In genomic region chr6:89359192-89359591, GRCm38 (mm10) we compare ENCODE assay signal across 11 mouse cellular contexts. TPM values are rescaled to one million over a fixed set of nuclear protein-coding genes. Genes with fewer than 3 reads are reported as not detected.
DNase-seq lines count a peak whose midpoint lies in the region; ATAC-seq and TF ChIP-seq lines count a peak whose summit lies in the region.
"Had no signal": no experiment of that assay in that cellular context is flagged by ENCODE, and none has a peak within 500 bp of the region (broad histone marks: within the 10 kb centered on the region; RNA-seq: fewer than 3 reads in every experiment).

No protein-coding gene starts in this region.

- no peak overlapping the region for H3K4me3 ChIP-seq in heart, embryonic 12.5 days
- no peak overlapping the region for H3K4me3 ChIP-seq in stomach, embryonic 14.5 days (ENCODE audit: low read depth, low read length)
- H3K4me3 ChIP-seq in stomach, postnatal 0 days (ENCODE audit: low read depth, low read length): no peak overlapping the region
- peak overlapping the region; percentile 86 for H3K4me3 ChIP-seq in hindbrain, embryonic 15.5 days
- H3K4me3 ChIP-seq in stomach, embryonic 16.5 days (replicated peaks; ENCODE audit: low read length): no peak overlapping the region
- H3K4me3 ChIP-seq in liver, embryonic 12.5 days: no peak overlapping the region
- H3K4me3 ChIP-seq: megakaryocyte, embryonic 14.5 days had no signal

- ATAC-seq in heart, embryonic 12.5 days (ENCODE audit: insufficient number of reproducible peaks, low FRiP score): no peak
- ATAC-seq in stomach, embryonic 14.5 days (ENCODE audit: insufficient number of reproducible peaks, insufficient read depth, low FRiP score, low read depth): no peak
- ATAC-seq in stomach, postnatal 0 days (ENCODE audit: low FRiP score, low TSS enrichment): no peak
- no peak for ATAC-seq in hindbrain, embryonic 15.5 days (ENCODE audit: low FRiP score, low read depth)
- ATAC-seq in stomach, embryonic 16.5 days (ENCODE audit: insufficient read depth, low FRiP score): no peak
- no peak for ATAC-seq in liver, embryonic 12.5 days

- no peak for DNase-seq in heart, adult 9 months (ENCODE audit: low spot score in 2 of 2)
- no peak for DNase-seq in stomach, postnatal 0 days (ENCODE audit: low spot score)
- DNase-seq in layer of hippocampus, adult 11-12 months (ENCODE audit: low spot score): no peak
- DNase-seq: kidney, postnatal 14 days had no signal

- no peak for TF ChIP-seq EP300 in stomach, postnatal 0 days (optimal IDR thresholded peaks at IDR 0.05)

- H3K4me1 ChIP-seq in heart, embryonic 12.5 days (replicated peaks): peaks cover 51% of the 10 kb centered on the region
- H3K4me1 ChIP-seq in stomach, embryonic 14.5 days (ENCODE audit: control insufficient read depth, insufficient read depth, low read length): peaks cover 30% of the 10 kb centered on the region
- H3K4me1 ChIP-seq in stomach, postnatal 0 days (replicated peaks; ENCODE audit: control insufficient read depth, insufficient read depth): peaks cover 6% of the 10 kb centered on the region
- H3K4me1 ChIP-seq in hindbrain, embryonic 15.5 days (replicated peaks): peaks cover 71% of the 10 kb centered on the region
- H3K4me1 ChIP-seq in stomach, embryonic 16.5 days (ENCODE audit: control insufficient read depth, insufficient read depth, low read length): peaks cover 43% of the 10 kb centered on the region
- peaks cover 41% of the 10 kb centered on the region for H3K4me1 ChIP-seq in liver, embryonic 12.5 days

- 92% methylated on average over 3 of the region's 3 CpGs for WGBS in heart, embryonic 12.5 days
- 66% methylated on average over 3 of the region's 3 CpGs for WGBS in stomach, embryonic 14.5 days
- 61% methylated on average over 3 of the region's 3 CpGs for WGBS in stomach, postnatal 0 days
- 80% methylated on average over 3 of the region's 3 CpGs for WGBS in hindbrain, embryonic 15.5 days
- 63% methylated on average over 3 of the region's 3 CpGs for WGBS in stomach, embryonic 16.5 days
- 76% methylated on average over 3 of the region's 3 CpGs for WGBS in liver, embryonic 12.5 days (ENCODE audit: insufficient replicate concordance)

- 0 out of 2 replicates have a peak overlapping the region, but pooled peaks have one; percentile 5 for H3K9ac ChIP-seq in heart, embryonic 12.5 days
- no peak overlapping the region for H3K9ac ChIP-seq in stomach, embryonic 14.5 days (replicated peaks; ENCODE audit: low read depth, low read length)
- H3K9ac ChIP-seq in stomach, postnatal 0 days (ENCODE audit: low read length): no peak overlapping the region
- peak overlapping the region; percentile 94; the same call in 1 of the 2 replicates for H3K9ac ChIP-seq in hindbrain, embryonic 15.5 days
- H3K9ac ChIP-seq in stomach, embryonic 16.5 days (ENCODE audit: low read length): no peak overlapping the region
- H3K9ac ChIP-seq in liver, embryonic 12.5 days: no peak overlapping the region

- H3K4me2 ChIP-seq in heart, embryonic 12.5 days: no peak overlapping the region
- no peak overlapping the region for H3K4me2 ChIP-seq in stomach, embryonic 14.5 days (replicated peaks; ENCODE audit: low read depth, low read length)
- H3K4me2 ChIP-seq in stomach, postnatal 0 days (replicated peaks; ENCODE audit: low read depth): no peak overlapping the region
- H3K4me2 ChIP-seq in hindbrain, embryonic 15.5 days: peak overlapping the region; percentile 94
- no peak overlapping the region for H3K4me2 ChIP-seq in stomach, embryonic 16.5 days (ENCODE audit: low read depth, low read length)
- no peak overlapping the region for H3K4me2 ChIP-seq in liver, embryonic 12.5 days

- peaks cover 13% of the 10 kb centered on the region for H3K27me3 ChIP-seq in heart, embryonic 12.5 days (replicated peaks)
- no peaks in the 10 kb centered on the region for H3K27me3 ChIP-seq in stomach, embryonic 14.5 days (ENCODE audit: control insufficient read depth, insufficient read depth, low read length)
- H3K27me3 ChIP-seq in stomach, postnatal 0 days (ENCODE audit: control insufficient read depth, insufficient read depth, low read length): no peaks in the 10 kb centered on the region
- no peaks in the 10 kb centered on the region for H3K27me3 ChIP-seq in hindbrain, embryonic 15.5 days
- H3K27me3 ChIP-seq in stomach, embryonic 16.5 days (ENCODE audit: control insufficient read depth, insufficient read depth, low read length): no peaks in the 10 kb centered on the region
- peaks cover 32% of the 10 kb centered on the region for H3K27me3 ChIP-seq in liver, embryonic 12.5 days (replicated peaks)

- H3K36me3 ChIP-seq in heart, embryonic 12.5 days: peaks cover 26% of the 10 kb centered on the region
- H3K36me3 ChIP-seq in stomach, embryonic 14.5 days (ENCODE audit: control insufficient read depth, insufficient read depth, low read length): peaks cover 18% of the 10 kb centered on the region
- H3K36me3 ChIP-seq in stomach, postnatal 0 days (ENCODE audit: control insufficient read depth, insufficient read depth, low read length): peaks cover 5% of the 10 kb centered on the region; the same call in 1 of the 2 replicates
- peaks cover 4% of the 10 kb centered on the region; the same call in 1 of the 2 replicates for H3K36me3 ChIP-seq in hindbrain, embryonic 15.5 days
- H3K36me3 ChIP-seq in stomach, embryonic 16.5 days (ENCODE audit: control insufficient read depth, insufficient read depth, low read length): peaks cover under 1% of the 10 kb centered on the region; the same call in 1 of the 2 replicates
- H3K36me3 ChIP-seq in liver, embryonic 12.5 days: peaks cover 25% of the 10 kb centered on the region

- H3K9me3 ChIP-seq in heart, embryonic 12.5 days (replicated peaks): no peaks in the 10 kb centered on the region
- no peaks in the 10 kb centered on the region for H3K9me3 ChIP-seq in stomach, embryonic 14.5 days (ENCODE audit: control insufficient read depth, low read depth, low read length)
- no peaks in the 10 kb centered on the region for H3K9me3 ChIP-seq in stomach, postnatal 0 days (ENCODE audit: control insufficient read depth, low read length)
- no peaks in the 10 kb centered on the region for H3K9me3 ChIP-seq in hindbrain, embryonic 15.5 days
- H3K9me3 ChIP-seq in stomach, embryonic 16.5 days (replicated peaks; ENCODE audit: control insufficient read depth, low read length): no peaks in the 10 kb centered on the region
- H3K9me3 ChIP-seq in liver, embryonic 12.5 days (replicated peaks): no peaks in the 10 kb centered on the region
- H3K9me3 ChIP-seq: limb, embryonic 15.5 days had no signal

- no peak for TF ChIP-seq CTCF in stomach, postnatal 0 days (IDR thresholded peaks at IDR 0.05; ENCODE audit: low read depth)

- no peak overlapping the region for H3K27ac ChIP-seq in heart, embryonic 12.5 days (ENCODE audit: poor library complexity, severe bottlenecking)
- H3K27ac ChIP-seq in stomach, embryonic 14.5 days (ENCODE audit: low read length): 0 out of 2 replicates have a peak overlapping the region, but pooled peaks have one; percentile 12
- no peak overlapping the region for H3K27ac ChIP-seq in stomach, postnatal 0 days (replicated peaks)
- no peak overlapping the region for H3K27ac ChIP-seq in hindbrain, embryonic 15.5 days (replicated peaks)
- 0 out of 2 replicates have a peak overlapping the region, but pooled peaks have one; percentile 28 for H3K27ac ChIP-seq in stomach, embryonic 16.5 days (ENCODE audit: low read length)
- H3K27ac ChIP-seq in liver, embryonic 12.5 days: no peak overlapping the region

RNA-seq across cellular contexts. Expression of gene Plxna1, which starts 3.2 kb away (rescaled TPM):
- polyA plus RNA-seq in heart, embryonic 12.5 days (2016; fragmentation: Nextera tagmentation; extraction: Ambion mirVana): 13.4 and 17.3 TPM in 2 replicates
- polyA plus RNA-seq in stomach, embryonic 14.5 days (2014; fragmentation: Nextera tagmentation; extraction: Ambion mirVana): 17.3 and 23.5 TPM in 2 replicates
- polyA plus RNA-seq in stomach, postnatal 0 days (2015; fragmentation: Nextera tagmentation; extraction: Ambion mirVana): 10.3 and 11.5 TPM in 2 replicates
- 47.4 and 57.2 TPM in 2 replicates for polyA plus RNA-seq in hindbrain, embryonic 15.5 days (2015; fragmentation: Nextera tagmentation; extraction: Ambion mirVana)
- 9.3 and 10.0 TPM in 2 replicates for polyA plus RNA-seq in stomach, embryonic 16.5 days (2015; fragmentation: Nextera tagmentation; extraction: Ambion mirVana)
- 6.7 and 7.2 TPM in 2 replicates for polyA plus RNA-seq in liver, embryonic 12.5 days (2016; fragmentation: Nextera tagmentation; extraction: Ambion mirVana)

Comparison
In these comparisons a context has a peak if more than half of its experiments do, and no peak if none do; other contexts are left out.
1. H3K27ac ChIP-seq: peak in stomach, embryonic 14.5 days (single experiment) and stomach, embryonic 16.5 days (single experiment); none in heart, embryonic 12.5 days (single experiment), stomach, postnatal 0 days (single experiment), hindbrain, embryonic 15.5 days (single experiment) and liver, embryonic 12.5 days (single experiment).
2. H3K9ac ChIP-seq: peak in heart, embryonic 12.5 days (single experiment) and hindbrain, embryonic 15.5 days (single experiment); none in stomach, embryonic 14.5 days (single experiment), stomach, postnatal 0 days (single experiment), stomach, embryonic 16.5 days (single experiment) and liver, embryonic 12.5 days (single experiment).